Comparison of ENCODE assay signal across 11 mouse cellular contexts in genomic region chr11:55415036-55415704, GRCm38 (mm10). TPM values are rescaled to one million over a fixed set of nuclear protein-coding genes. Genes with fewer than 3 reads are reported as not detected.
DNase-seq lines count a peak whose midpoint lies in the region; ATAC-seq and TF ChIP-seq lines count a peak whose summit lies in the region.
"Had no signal": no experiment of that assay in that cellular context is flagged by ENCODE, and none has a peak within 500 bp of the region (broad histone marks: within the 10 kb centered on the region; RNA-seq: fewer than 3 reads in every experiment).

No protein-coding gene starts in this region.

- no peak overlapping the region for H3K4me3 ChIP-seq in ES-E14 (ENCODE audit: insufficient read depth in 1 of 2, low read depth in 1 of 2, low read length in 2 of 2, poor library complexity in 1 of 2, severe bottlenecking in 1 of 2)
- no peak overlapping the region for H3K4me3 ChIP-seq in heart, embryonic 11.5 days (ENCODE audit: low read depth, low read length)
- H3K4me3 ChIP-seq: hindbrain, embryonic 12.5 days had no signal

- H3K9me3 ChIP-seq in ES-E14 (ENCODE audit: control insufficient read depth, insufficient read depth, low read depth, low read length): no peaks in the 10 kb centered on the region
- no peaks in the 10 kb centered on the region for H3K9me3 ChIP-seq in heart, embryonic 11.5 days (replicated peaks; ENCODE audit: control insufficient read depth, low read length)
- H3K9me3 ChIP-seq: hindbrain, embryonic 12.5 days had no signal

- peak overlapping the region; percentile 9; the same call in 1 of the 2 replicates for H3K27ac ChIP-seq in ES-E14 (ENCODE audit: insufficient read depth, low read depth, low read length, poor library complexity, severe bottlenecking)
- peak overlapping the region; percentile 42; the same call in 1 of the 2 replicates for H3K27ac ChIP-seq in heart, embryonic 11.5 days (ENCODE audit: low read depth, low read length)
- H3K27ac ChIP-seq: hindbrain, embryonic 12.5 days had no signal

- DNase-seq in heart, adult 11 months: peak; percentile 97
- DNase-seq in heart, postnatal 25 days (ENCODE audit: low spot score): no peak
- DNase-seq in ES-E14 (ENCODE audit: low read depth, low spot score): no peak
- DNase-seq in kidney, postnatal 4 days: peak; percentile 59 to 70
- no peak for DNase-seq in right cerebral cortex, postnatal 10 days (ENCODE audit: low spot score in 2 of 2)
- DNase-seq in cerebellum, adult 9-10 months: no peak
- no peak for DNase-seq in cerebellum, postnatal 4 days (ENCODE audit: low spot score in 2 of 2)
- DNase-seq: thymus, adult 2 months had no signal

- H3K36me3 ChIP-seq in ES-E14 (ENCODE audit: control insufficient read depth, insufficient read depth, low read length, poor library complexity, severe bottlenecking): no peaks in the 10 kb centered on the region
- peaks cover 4% of the 10 kb centered on the region; the same call in 1 of the 2 replicates for H3K36me3 ChIP-seq in heart, embryonic 11.5 days (ENCODE audit: control insufficient read depth, insufficient read depth, low read length)

- peaks cover 4 to 24% of the 10 kb centered on the region in 2 experiments for H3K4me1 ChIP-seq in ES-E14 (ENCODE audit: control insufficient read depth in 2 of 2, insufficient read depth in 2 of 2, low read length in 2 of 2, poor library complexity in 1 of 2)
- H3K4me1 ChIP-seq in heart, embryonic 11.5 days (ENCODE audit: control insufficient read depth, insufficient read depth, low read length): peaks cover 49% of the 10 kb centered on the region

- no peaks in the 10 kb centered on the region for H3K27me3 ChIP-seq in heart, embryonic 11.5 days (ENCODE audit: control insufficient read depth, insufficient read depth, low read length)

- no peak for ATAC-seq in heart, embryonic 11.5 days (replicated peaks; ENCODE audit: insufficient number of reproducible peaks, low FRiP score, low TSS enrichment)
- ATAC-seq: midbrain, embryonic 16.5 days had no signal

- in situ Hi-C loops in ES-E14 (cut with MboI; ENCODE audit: low sequenced_read_pairs in 2 of 2, unreplicated experiment in 2 of 2): no loop called here

- 30% methylated on average over 9 of the region's 9 CpGs for WGBS in heart, embryonic 11.5 days (ENCODE audit: insufficient replicate concordance)

- H3K4me2 ChIP-seq in heart, embryonic 11.5 days: peak overlapping the region; percentile 34
- H3K4me2 ChIP-seq: hindbrain, embryonic 12.5 days had no signal

- H3K9ac ChIP-seq in ES-E14 (ENCODE audit: insufficient read depth, low read depth, low read length, poor library complexity, severe bottlenecking): no peak overlapping the region
- no peak overlapping the region for H3K9ac ChIP-seq in heart, embryonic 11.5 days (ENCODE audit: low read depth, low read length)
- H3K9ac ChIP-seq: hindbrain, embryonic 12.5 days had no signal

- intact Hi-C loops in heart, postnatal 25 days (cut with DNase I): no loop called here

TF ChIP-seq in ES-E14, 5 proteins besides CTCF, POLR2A, EP300 and RAD21:
- TF ChIP-seq MAFK (IDR thresholded peaks at IDR 0.05; ENCODE audit: insufficient read depth, low read depth, low read length) (no peak), ZNF384 (IDR thresholded peaks at IDR 0.05; ENCODE audit: low read depth, low read length) (no peak), ZC3H11A (IDR thresholded peaks at IDR 0.05; ENCODE audit: borderline replicate concordance, low read depth, low read length) (no peak), CHD2 (IDR thresholded peaks at IDR 0.05; ENCODE audit: low read depth, low read length) (no peak), HCFC1 (IDR thresholded peaks at IDR 0.05; ENCODE audit: borderline replicate concordance, insufficient read depth, low read length) (no peak)
TF ChIP-seq in ES-E14: peak in this region for 0.

RNA-seq across cellular contexts. Expression of gene Sparc, which starts 7.8 kb away (rescaled TPM):
- 100 to 1,000 TPM; 785 to 951 TPM for total RNA-seq in heart, postnatal 25 days (2021)
- 411 and 485 TPM in 2 replicates for total RNA-seq in ES-E14 (2012; rRNA removed)
- 1,182 and 1,259 TPM in 2 replicates for polyA plus RNA-seq in heart, embryonic 11.5 days (2014; fragmentation: Nextera tagmentation; extraction: Ambion mirVana)

RNA-seq across cellular contexts. Expression of gene Atox1, which starts 45.9 kb away (rescaled TPM):
- 100 to 1,000 TPM; 113 to 124 TPM for total RNA-seq in heart, postnatal 25 days (2021)
- total RNA-seq in ES-E14 (2012; rRNA removed): 371 and 407 TPM in 2 replicates
- polyA plus RNA-seq in heart, embryonic 11.5 days (2014; fragmentation: Nextera tagmentation; extraction: Ambion mirVana): 273 and 292 TPM in 2 replicates

RNA-seq across cellular contexts. Expression of gene G3bp1, which starts 54.3 kb away (rescaled TPM):
- 10 to 100 TPM; 39.7 to 42.8 TPM for total RNA-seq in heart, postnatal 25 days (2021)
- total RNA-seq in ES-E14 (2012; rRNA removed): 178 and 189 TPM in 2 replicates
- polyA plus RNA-seq in heart, embryonic 11.5 days (2014; fragmentation: Nextera tagmentation; extraction: Ambion mirVana): 125 and 133 TPM in 2 replicates

Comparison
In these comparisons a context has a peak if more than half of its experiments do, and no peak if none do; other contexts are left out.
1. DNase-seq: peak in heart, adult 11 months (single experiment) and kidney, postnatal 4 days (2 of 2); none in heart, postnatal 25 days (single experiment), ES-E14 (single experiment), right cerebral cortex, postnatal 10 days (0 of 2), cerebellum, adult 9-10 months (single experiment) and cerebellum, postnatal 4 days (0 of 2).